Mouse (Mus musculus): ENCODE measurements around the gene Ndufa4l2. TPM values are rescaled to one million over a fixed set of nuclear protein-coding genes. Genes with fewer than 3 reads are reported as not detected.

Gene Ndufa4l2
- polyA plus RNA-seq, 1 experiment from 2014 or later: 27.1 TPM

- no peak overlapping the region for H3K4me2 ChIP-seq (replicated peaks; ENCODE audit: low read depth, low read length)
- no peaks in the 10 kb centered on the region for H3K27me3 ChIP-seq (ENCODE audit: control insufficient read depth, insufficient read depth, low read length)
- ATAC-seq (ENCODE audit: low FRiP score, low TSS enrichment): no peak
- no peak overlapping the region for H3K4me3 ChIP-seq (ENCODE audit: low read length)
- H3K27ac ChIP-seq (ENCODE audit: low read depth, low read length): no peak overlapping the region
- no peak overlapping the region for H3K9ac ChIP-seq (ENCODE audit: low read depth, low read length)
- H3K9me3 ChIP-seq (ENCODE audit: control insufficient read depth, low read length): no peaks in the 10 kb centered on the region
- WGBS: 81% methylated on average over 10 of the region's 10 CpGs
- H3K4me1 ChIP-seq (ENCODE audit: control insufficient read depth, insufficient read depth, low read length): 0 out of 2 replicates have a peak, but pooled peaks cover 1% of the 10 kb centered on the region
- H3K36me3 ChIP-seq (ENCODE audit: control insufficient read depth, insufficient read depth, low read length): peaks cover 36% of the 10 kb centered on the region
These were observed 29.5 kb upstream of the Ndufa4l2 start for GRCm38 (mm10) chr10:127485235-127485634.

GRCm38 (mm10) chr10:127488856-127489255, 25.9 kb upstream of the Ndufa4l2 start:
- Histone ChIP-seq H3K4me2 (replicated peaks; ENCODE audit: low read depth, low read length) (no peak overlapping the region), H3K9me3 (ENCODE audit: control insufficient read depth, low read length) (no peaks in the 10 kb centered on the region), H3K27ac (ENCODE audit: low read depth, low read length) (no peak overlapping the region), H3K9ac (ENCODE audit: low read depth, low read length) (no peak overlapping the region), H3K27me3 (ENCODE audit: control insufficient read depth, insufficient read depth, low read length) (no peaks in the 10 kb centered on the region), H3K36me3 (ENCODE audit: control insufficient read depth, insufficient read depth, low read length) (peaks cover 54% of the 10 kb centered on the region), H3K4me1 (ENCODE audit: control insufficient read depth, insufficient read depth, low read length) (0 out of 2 replicates have a peak, but pooled peaks cover 4% of the 10 kb centered on the region), H3K4me3 (ENCODE audit: low read length) (no peak overlapping the region)
- no peak for ATAC-seq (ENCODE audit: low FRiP score, low TSS enrichment)
- 83% methylated on average over 7 of the region's 7 CpGs for WGBS

- no peak overlapping the region for H3K4me3 ChIP-seq (ENCODE audit: low read length)
- WGBS: 58% methylated on average over 18 of the region's 18 CpGs
- H3K27me3 ChIP-seq (ENCODE audit: control insufficient read depth, insufficient read depth, low read length): no peaks in the 10 kb centered on the region
- H3K4me1 ChIP-seq (ENCODE audit: control insufficient read depth, insufficient read depth, low read length): 0 out of 2 replicates have a peak, but pooled peaks cover 4% of the 10 kb centered on the region
- H3K36me3 ChIP-seq (ENCODE audit: control insufficient read depth, insufficient read depth, low read length): peaks cover 54% of the 10 kb centered on the region
- no peak overlapping the region for H3K4me2 ChIP-seq (replicated peaks; ENCODE audit: low read depth, low read length)
- no peak overlapping the region for H3K27ac ChIP-seq (ENCODE audit: low read depth, low read length)
- no peak overlapping the region for H3K9ac ChIP-seq (ENCODE audit: low read depth, low read length)
- ATAC-seq (ENCODE audit: low FRiP score, low TSS enrichment): peak; percentile 70; the same call in 1 of the 2 replicates
- H3K9me3 ChIP-seq (ENCODE audit: control insufficient read depth, low read length): no peaks in the 10 kb centered on the region
These were observed 24.3 kb upstream of the Ndufa4l2 start for GRCm38 (mm10) chr10:127490160-127491127.

GRCm38 (mm10) chr10:127491128-127491512, 23.6 kb upstream of the Ndufa4l2 start:
- H3K4me2 ChIP-seq (replicated peaks; ENCODE audit: low read depth, low read length): no peak overlapping the region
- H3K9me3 ChIP-seq (ENCODE audit: control insufficient read depth, low read length): no peaks in the 10 kb centered on the region
- H3K27me3 ChIP-seq (ENCODE audit: control insufficient read depth, insufficient read depth, low read length): no peaks in the 10 kb centered on the region
- WGBS: 73% methylated on average over 8 of the region's 8 CpGs
- ATAC-seq (ENCODE audit: low FRiP score, low TSS enrichment): no peak
- no peak overlapping the region for H3K4me3 ChIP-seq (ENCODE audit: low read length)
- H3K4me1 ChIP-seq (ENCODE audit: control insufficient read depth, insufficient read depth, low read length): 0 out of 2 replicates have a peak, but pooled peaks cover 4% of the 10 kb centered on the region
- H3K36me3 ChIP-seq (ENCODE audit: control insufficient read depth, insufficient read depth, low read length): peaks cover 57% of the 10 kb centered on the region
- H3K27ac ChIP-seq (ENCODE audit: low read depth, low read length): no peak overlapping the region
- H3K9ac ChIP-seq (ENCODE audit: low read depth, low read length): no peak overlapping the region

GRCm38 (mm10) chr10:127492118-127492517, 22.6 kb upstream of the Ndufa4l2 start:
- no peak overlapping the region for H3K9ac ChIP-seq (ENCODE audit: low read depth, low read length)
- no peak overlapping the region for H3K4me3 ChIP-seq (ENCODE audit: low read length)
- 0 out of 2 replicates have a peak, but pooled peaks cover 4% of the 10 kb centered on the region for H3K4me1 ChIP-seq (ENCODE audit: control insufficient read depth, insufficient read depth, low read length)
- ATAC-seq (ENCODE audit: low FRiP score, low TSS enrichment): no peak
- H3K27ac ChIP-seq (ENCODE audit: low read depth, low read length): no peak overlapping the region
- H3K9me3 ChIP-seq (ENCODE audit: control insufficient read depth, low read length): no peaks in the 10 kb centered on the region
- peaks cover 63% of the 10 kb centered on the region for H3K36me3 ChIP-seq (ENCODE audit: control insufficient read depth, insufficient read depth, low read length)
- WGBS: 88% methylated on average over 3 of the region's 3 CpGs
- H3K4me2 ChIP-seq (replicated peaks; ENCODE audit: low read depth, low read length): no peak overlapping the region
- H3K27me3 ChIP-seq (ENCODE audit: control insufficient read depth, insufficient read depth, low read length): no peaks in the 10 kb centered on the region

GRCm38 (mm10) chr10:127496156-127496555, 18.6 kb upstream of the Ndufa4l2 start:
- Histone ChIP-seq H3K36me3 (ENCODE audit: control insufficient read depth, insufficient read depth, low read length) (peaks cover 75% of the 10 kb centered on the region), H3K4me2 (replicated peaks; ENCODE audit: low read depth, low read length) (no peak overlapping the region), H3K4me3 (ENCODE audit: low read length) (no peak overlapping the region), H3K27me3 (ENCODE audit: control insufficient read depth, insufficient read depth, low read length) (no peaks in the 10 kb centered on the region), H3K9ac (ENCODE audit: low read depth, low read length) (no peak overlapping the region), H3K9me3 (ENCODE audit: control insufficient read depth, low read length) (no peaks in the 10 kb centered on the region), H3K4me1 (ENCODE audit: control insufficient read depth, insufficient read depth, low read length) (no peaks in the 10 kb centered on the region), H3K27ac (ENCODE audit: low read depth, low read length) (no peak overlapping the region)
- ATAC-seq (ENCODE audit: low FRiP score, low TSS enrichment): no peak
- 80% methylated on average over 3 of the region's 3 CpGs for WGBS

- Histone ChIP-seq H3K9ac (ENCODE audit: low read depth, low read length) (no peak overlapping the region), H3K4me3 (ENCODE audit: low read length) (no peak overlapping the region), H3K36me3 (ENCODE audit: control insufficient read depth, insufficient read depth, low read length) (peaks cover 52% of the 10 kb centered on the region), H3K9me3 (ENCODE audit: control insufficient read depth, low read length) (no peaks in the 10 kb centered on the region), H3K27ac (ENCODE audit: low read depth, low read length) (no peak overlapping the region), H3K4me1 (ENCODE audit: control insufficient read depth, insufficient read depth, low read length) (no peaks in the 10 kb centered on the region), H3K27me3 (ENCODE audit: control insufficient read depth, insufficient read depth, low read length) (no peaks in the 10 kb centered on the region), H3K4me2 (replicated peaks; ENCODE audit: low read depth, low read length) (no peak overlapping the region)
- ATAC-seq (ENCODE audit: low FRiP score, low TSS enrichment): no peak
- WGBS: 35% methylated on average over 5 of the region's 5 CpGs
These were observed 15.3 kb upstream of the Ndufa4l2 start for GRCm38 (mm10) chr10:127499516-127499915.

- 81% methylated on average over 4 of the region's 4 CpGs for WGBS
- Histone ChIP-seq H3K9me3 (ENCODE audit: control insufficient read depth, low read length) (no peaks in the 10 kb centered on the region), H3K4me1 (ENCODE audit: control insufficient read depth, insufficient read depth, low read length) (no peaks in the 10 kb centered on the region), H3K36me3 (ENCODE audit: control insufficient read depth, insufficient read depth, low read length) (peaks cover 47% of the 10 kb centered on the region), H3K9ac (ENCODE audit: low read depth, low read length) (no peak overlapping the region), H3K4me3 (ENCODE audit: low read length) (no peak overlapping the region), H3K4me2 (replicated peaks; ENCODE audit: low read depth, low read length) (no peak overlapping the region), H3K27ac (ENCODE audit: low read depth, low read length) (no peak overlapping the region), H3K27me3 (ENCODE audit: control insufficient read depth, insufficient read depth, low read length) (no peaks in the 10 kb centered on the region)
- no peak for ATAC-seq (ENCODE audit: low FRiP score, low TSS enrichment)
These were observed 14.7 kb upstream of the Ndufa4l2 start for GRCm38 (mm10) chr10:127500042-127500441.

All from kidney, embryonic 14.5 days (tissue).